Mouse (Mus musculus): ENCODE data around the gene Ess2.

The Ess2 gene

DNA sequence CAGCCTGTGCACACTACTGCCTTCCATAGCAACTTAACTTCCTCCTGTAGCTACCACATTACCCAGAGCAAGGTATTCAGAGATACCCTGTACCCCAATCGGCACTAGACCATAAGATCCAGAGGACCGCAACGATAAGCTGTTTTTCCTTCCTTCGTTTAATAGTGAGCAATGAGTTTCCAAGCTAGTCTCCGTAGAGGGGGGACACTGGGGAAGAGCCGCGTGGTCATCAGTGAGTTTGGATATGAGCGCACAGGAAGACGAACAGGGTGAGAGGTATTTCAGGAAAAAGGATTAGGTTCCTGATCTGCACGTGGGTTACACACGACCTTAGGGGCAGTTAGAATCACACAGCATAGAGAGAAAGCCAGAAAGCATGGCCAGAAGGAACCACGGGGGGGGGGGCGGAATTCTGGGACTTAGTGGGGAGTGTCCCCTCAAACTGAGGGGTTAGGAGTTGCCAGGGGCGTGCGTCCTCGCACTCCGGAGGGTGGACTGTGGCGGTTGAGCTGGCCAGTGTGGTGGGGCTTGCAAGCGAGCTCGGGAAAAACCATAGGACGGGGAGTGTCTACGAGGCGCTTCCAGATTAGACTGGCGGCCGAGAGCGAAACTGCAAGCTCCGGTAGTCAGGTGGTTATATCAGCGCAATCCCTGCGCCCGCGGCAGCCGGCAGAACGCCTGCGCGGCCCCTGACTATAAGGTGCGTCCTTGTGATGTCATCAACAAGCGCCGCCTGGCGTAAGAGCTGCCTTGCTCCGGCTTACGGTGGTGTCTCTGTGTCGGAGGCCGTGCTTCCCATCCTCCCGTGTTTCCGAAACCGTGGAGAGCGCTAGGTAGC lies 10.4 kb upstream of the Ess2 start:
- peak; percentile 95 to 98 for DNase-seq (ENCODE audit: inconsistent age in 2 of 2, low spot score in 1 of 2)

DNA sequence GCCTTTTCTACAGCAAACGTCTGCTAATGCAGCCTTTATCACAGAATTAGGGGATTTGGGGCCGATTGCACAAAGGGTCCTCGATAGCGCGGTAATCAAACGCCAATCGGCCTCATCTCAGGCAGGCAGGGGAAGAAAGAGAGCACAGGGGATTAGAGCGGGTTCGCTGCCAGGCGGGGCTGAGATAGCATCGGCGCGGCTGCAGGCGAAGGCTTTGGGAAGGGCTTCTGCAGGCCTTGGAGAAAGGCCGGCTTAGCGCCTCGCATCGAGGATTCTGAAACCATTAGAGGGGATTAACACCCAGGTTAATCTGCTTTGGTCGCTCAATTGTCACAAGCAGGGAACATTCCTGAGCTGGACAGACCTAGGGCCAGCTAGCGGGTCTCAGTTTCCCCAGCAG lies 9.4 kb upstream of the Ess2 start:
- no peak for DNase-seq (ENCODE audit: inconsistent age in 2 of 2, low spot score in 1 of 2)

DNA sequence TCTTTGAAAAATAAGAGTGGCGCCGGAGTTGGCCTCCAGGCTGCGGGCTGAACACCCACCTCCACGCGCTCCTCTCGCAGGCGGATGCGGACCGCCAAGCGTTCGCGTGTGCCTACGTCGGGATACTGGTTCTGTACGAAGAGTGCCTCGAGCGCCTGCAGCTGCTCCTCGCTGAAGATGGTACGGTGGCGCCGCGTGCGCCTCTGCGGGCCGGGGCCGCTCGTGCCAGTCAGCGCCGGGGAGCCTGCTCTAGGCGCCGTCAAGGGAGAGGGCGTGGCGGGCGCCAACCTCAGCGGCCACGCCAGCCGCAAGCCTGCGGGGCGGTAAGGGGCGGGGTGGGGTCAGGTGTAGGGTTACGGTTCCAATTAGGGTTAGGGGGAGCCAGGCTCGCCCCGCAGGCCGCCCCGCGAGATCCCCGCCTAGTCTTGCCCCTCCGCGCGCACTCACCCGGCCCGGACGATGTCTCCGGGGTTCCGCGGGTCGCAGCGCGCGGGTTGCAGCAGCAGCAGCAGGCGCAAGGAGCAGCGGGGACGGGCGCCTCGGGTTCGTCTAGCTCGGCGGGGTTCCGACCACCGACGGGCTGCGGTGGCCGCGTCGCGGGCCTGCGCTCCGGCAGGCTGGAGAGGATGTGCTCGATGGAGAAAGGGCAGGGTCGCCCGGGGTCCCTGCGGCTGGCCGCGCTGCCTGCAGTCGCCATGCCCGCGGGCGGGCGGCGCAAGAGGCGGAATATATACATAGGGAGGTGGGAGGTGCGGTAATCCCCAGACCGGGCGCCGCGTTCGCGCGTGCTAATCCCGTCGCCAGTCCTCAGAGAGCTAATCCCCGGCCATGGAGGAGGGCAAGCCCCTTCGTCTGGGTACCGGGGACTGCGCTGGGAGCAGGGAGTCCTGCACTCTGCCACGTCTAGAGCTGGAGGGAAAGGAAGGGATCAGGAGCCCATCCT lies 3.4 kb upstream of the Ess2 start, which contains the start of gene Gsc2:
Gene Gsc2, minus strand, starts transcription at position 753 of the 943 bp plus-strand sequence.
- DNase-seq (ENCODE audit: inconsistent age in 2 of 2, low spot score in 1 of 2), result peak in 1 of 2 experiments; percentile 56

DNA sequence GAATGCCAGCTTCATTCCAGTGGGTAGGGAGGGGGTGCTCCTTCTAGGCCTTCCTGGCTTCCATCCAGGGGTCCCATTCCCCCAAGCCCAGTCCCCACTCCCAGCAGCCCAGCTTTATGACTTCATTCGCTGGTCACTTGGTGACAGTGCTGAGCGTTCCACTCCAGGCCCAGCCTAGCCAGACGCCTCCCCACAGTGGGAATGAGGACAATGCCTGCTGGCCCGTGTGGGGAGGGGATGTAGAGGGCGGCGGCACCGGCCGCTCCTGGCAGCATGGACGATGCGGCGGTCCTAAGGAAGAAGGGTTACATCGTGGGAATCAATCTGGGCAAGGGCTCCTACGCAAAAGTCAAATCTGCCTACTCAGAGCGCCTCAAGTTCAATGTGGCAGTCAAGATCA lies 12.7 kb downstream of the Ess2 start, which contains the start of the genes Dgcr2 and Tssk2:
Gene Dgcr2, minus strand, starts transcription at position 101 of the 400 bp plus-strand sequence.
Gene Tssk2, plus strand, starts transcription at position 176 of the 400 bp plus-strand sequence.
- no peak for DNase-seq (ENCODE audit: inconsistent age in 2 of 2, low spot score in 1 of 2)

DNA sequence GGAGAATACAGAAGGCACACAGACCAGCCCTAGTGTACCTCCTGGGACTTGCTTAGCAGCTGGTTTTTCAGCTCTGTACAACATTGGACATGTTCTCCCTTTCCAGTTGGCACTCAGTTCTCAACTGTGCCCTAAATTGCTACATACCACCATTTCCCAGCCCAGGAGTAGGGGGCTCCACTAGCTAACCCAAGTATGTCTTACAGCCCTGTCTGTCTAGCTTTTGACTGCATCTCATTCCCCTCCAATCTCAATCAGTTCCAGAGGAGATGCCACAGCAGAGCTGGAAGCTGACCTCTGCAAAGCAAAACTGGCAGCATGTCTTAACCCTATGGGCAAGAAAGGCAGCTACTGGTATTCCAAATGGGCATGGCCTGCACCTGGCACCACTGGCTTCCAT lies 15.1 kb downstream of the Ess2 start:
- no peak for DNase-seq (ENCODE audit: inconsistent age in 2 of 2, low spot score in 1 of 2)

DNA sequence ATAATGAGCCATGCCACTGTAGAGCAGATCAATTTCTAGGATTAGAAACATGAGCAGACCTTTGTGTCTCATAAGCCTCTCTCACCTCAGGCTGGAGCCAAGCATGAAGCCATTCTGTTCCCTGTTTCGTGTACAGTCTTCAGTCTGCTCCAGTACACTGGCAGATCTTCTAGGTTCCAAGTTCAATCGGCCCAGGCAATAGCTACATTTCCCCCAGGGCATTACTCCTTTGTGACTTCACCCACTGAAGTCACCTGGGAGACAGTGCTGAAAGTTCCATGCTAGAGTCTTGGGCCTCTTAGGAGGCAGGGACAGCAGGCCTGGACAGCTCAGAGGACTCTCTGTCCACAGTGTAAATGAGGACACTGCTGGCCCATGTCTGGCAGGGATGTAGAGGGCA lies 17.2 kb downstream of the Ess2 start, which contains the start of gene Tssk1:
Gene Tssk1, plus strand, starts transcription at position 301 of the 400 bp plus-strand sequence.
- no peak for DNase-seq (ENCODE audit: inconsistent age in 2 of 2, low spot score in 1 of 2)

DNA sequence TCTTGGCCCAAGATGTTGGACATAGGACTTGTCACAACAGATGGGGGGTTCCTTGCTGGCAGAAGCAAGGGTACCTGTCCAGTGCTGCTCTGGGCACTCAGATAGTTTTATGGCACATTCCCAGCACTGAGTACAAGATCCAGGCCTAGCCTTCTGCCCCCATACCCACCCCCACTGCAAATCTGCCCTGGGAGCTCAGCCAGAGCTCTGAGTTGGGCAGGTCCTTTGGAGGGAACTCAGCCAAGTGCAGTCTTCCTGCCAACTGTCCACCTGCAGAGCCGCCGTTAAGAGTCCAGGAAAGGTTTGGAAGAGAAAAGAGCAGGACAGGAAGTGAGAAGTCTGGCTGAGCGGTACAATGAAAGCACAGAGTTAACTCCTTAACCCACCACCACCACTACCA lies 18.5 kb downstream of the Ess2 start:
- DNase-seq (ENCODE audit: inconsistent age in 2 of 2, low spot score in 1 of 2), result peak in 1 of 2 experiments; percentile 52

DNA sequence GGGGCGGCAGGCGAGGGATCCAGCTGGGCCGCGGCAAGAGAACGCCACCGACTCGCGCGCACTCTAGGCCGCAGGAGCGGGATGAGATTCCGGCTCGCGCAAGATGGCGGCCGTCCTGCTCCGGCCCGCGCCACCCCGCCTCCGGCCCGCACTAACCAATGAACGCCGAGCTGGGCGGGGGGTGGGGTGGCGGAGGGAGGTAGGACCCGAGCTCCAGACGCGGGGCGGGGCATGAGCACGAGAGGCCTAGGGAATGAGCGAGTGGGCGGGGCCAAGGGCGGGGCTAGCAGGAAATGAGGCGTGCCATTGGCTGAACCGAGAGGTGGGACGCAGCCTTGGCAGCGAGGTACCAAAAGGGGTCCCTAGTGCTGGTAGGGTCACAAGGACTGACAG lies 19.6 kb downstream of the Ess2 start, which contains the start of gene Gm20518:
Gene Gm20518, minus strand, starts transcription at position 105 of the 393 bp plus-strand sequence.
- peak; percentile 99 for DNase-seq (ENCODE audit: inconsistent age in 2 of 2, low spot score in 1 of 2)

DNA sequence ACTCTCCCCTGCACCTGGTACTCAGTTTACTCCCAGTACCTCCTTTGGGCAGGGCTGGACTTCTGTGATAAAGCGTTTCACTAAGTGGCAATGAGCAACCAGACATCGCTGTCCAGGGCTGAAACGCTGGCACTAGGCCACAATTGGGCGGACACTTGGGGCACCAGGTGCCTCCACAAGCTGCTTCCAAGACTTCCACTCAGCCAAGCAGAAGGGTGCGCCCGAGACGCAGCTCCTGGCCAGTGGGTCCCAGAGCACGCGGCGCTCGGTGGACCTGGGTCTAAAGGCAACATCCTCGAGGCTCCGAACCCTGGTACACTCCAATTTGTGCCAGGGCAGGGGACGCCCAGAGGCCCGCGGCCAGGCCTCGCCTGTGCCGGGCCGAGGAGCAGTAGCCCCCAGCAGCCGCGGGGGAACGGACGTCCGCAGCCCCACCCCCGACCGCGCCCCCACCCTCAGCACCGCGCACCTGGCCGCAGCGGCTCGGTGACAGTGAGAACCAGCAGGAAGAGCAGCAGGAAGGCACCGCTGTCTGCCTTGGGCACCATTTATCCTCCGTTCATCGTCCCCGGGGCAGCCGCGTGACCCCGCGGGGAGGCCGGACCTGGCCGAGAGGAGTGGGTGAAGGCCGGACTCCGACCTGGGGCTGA lies 20.1 kb downstream of the Ess2 start:
- peak; percentile 86 to 95 for DNase-seq (ENCODE audit: inconsistent age in 2 of 2, low spot score in 1 of 2)

DNA sequence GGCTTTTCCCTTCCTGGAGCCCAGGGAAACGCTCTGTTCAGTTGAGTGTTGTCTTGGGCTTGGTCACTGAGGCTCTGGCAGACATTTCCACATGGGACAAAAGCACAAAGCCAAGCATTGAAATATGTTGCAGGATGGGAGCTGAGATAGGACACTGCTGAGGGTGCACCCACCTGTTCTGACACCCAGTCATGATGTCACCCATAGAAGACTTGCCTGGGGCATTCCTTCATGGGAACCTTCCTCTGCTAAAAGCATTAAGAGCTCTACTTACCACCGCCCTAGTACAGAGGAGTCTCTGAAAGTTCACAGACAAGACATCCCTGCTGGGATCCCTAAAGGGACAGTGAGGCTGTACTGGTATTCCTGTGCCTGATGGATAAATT lies 20.8 kb downstream of the Ess2 start:
- peak in 1 of 2 experiments; percentile 38 for DNase-seq (ENCODE audit: inconsistent age in 2 of 2, low spot score in 1 of 2)

DNA sequence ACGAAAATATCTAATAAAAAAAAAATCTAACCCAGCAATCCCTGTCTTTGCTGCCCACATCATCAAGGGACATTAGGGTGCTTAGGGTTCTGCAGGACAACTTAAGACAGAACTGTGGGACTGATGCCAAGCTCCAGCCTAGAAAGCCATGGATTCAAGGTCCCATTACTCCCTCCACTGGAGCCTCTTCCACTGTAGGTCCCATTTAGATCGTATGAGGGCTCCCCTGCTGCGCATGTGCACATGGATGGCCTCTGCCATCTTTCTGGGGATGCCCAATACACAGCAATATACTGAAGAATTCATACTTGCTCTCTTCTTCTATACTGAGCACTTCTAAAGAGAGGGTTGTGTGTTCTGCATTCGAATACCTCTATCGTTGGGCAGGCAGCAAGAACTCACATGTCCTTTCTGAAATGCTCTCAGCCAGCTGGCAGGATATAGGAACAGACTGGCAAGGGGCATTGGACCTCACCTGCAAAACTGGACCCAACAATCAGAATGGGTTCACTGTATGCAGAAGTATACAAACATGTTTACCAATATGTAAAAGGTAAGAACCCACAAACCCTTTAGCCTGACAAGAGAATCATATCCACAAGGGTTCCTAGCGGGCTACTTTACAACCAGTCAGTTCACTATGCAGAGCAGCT lies 21.3 kb downstream of the Ess2 start:
- DNase-seq (ENCODE audit: inconsistent age in 2 of 2, low spot score in 1 of 2), result peak in 1 of 2 experiments; percentile 35

DNA sequence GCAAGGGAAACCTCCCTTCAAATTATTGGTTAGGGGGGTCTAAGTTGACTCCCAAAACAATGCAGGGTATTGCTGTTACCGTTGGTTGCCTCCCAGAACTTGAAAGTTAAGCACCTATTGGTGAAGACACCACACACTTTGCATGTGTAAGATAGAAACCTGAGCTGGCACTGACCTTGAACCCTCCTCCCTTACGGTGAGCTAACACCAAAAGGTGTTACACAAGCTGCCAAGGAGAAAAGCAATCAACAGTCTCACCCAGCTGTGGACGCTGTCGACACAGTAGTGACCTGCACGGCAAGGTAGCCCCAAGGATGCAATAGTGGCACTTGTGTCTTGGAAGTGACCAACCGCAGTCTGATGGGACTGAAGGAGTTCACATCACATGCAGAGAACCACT lies 27.0 kb downstream of the Ess2 start:
- no peak for DNase-seq (ENCODE audit: inconsistent age in 2 of 2, low spot score in 1 of 2)

DNA sequence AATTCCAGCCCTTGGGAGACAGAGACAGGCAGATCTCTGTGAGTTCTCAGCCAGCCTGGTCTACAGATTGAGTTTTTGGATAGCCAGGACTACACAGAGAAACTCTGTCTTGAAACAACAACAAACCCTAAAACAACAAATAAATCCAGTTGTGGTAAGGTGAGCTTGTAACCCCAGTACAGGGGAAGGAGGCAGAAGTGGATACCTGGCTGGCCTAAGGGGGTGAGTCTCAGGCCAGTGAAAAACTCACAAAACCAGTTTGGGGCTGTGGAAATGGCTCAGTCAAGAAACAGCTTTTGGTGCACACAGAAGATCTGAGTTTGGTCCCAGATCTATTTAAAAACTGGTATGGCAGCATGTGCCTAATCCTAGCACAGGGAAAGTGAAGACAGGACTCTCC lies 29.0 kb downstream of the Ess2 start:
- no peak for DNase-seq (ENCODE audit: inconsistent age in 2 of 2, low spot score in 1 of 2)

DNA sequence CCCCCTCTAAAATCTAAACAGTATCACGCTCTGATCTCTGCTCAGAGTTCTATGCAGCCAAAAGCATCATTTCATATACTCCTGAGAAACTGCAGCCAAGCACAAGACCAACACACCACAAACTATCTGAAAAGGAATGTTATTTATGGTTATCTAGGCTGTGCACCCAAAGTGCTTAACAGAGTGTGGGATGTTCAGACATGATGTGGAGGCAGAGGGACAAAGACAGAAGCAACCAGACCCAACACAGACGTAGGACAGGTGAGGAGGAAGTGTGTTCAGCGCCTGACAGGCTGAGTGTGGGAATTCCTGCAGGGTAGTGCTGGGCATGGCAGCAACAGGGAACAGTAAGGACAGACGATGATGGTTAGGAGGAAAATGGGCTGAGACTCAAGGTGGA lies 31.6 kb downstream of the Ess2 start:
- no peak for DNase-seq (ENCODE audit: inconsistent age in 2 of 2, low spot score in 1 of 2)

DNA sequence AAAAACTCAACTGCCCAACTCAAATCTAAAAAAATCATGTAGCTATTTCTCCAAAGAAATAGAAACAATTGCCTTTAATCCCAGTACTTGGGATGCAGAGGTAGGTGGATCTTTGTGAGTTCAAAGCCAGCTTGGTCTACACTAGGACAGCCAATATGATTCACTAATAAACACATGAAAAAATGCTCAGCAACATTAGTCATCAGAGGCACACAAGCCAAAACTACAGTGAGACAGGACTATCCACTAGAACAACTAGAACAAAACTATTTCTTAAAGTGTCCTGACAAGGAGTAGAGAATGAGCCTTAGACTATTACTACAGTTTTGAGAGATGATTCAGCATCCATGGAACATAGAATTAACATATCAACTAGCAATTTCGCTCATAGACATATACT lies 35.1 kb downstream of the Ess2 start:
- no peak for DNase-seq (ENCODE audit: inconsistent age in 2 of 2, low spot score in 1 of 2)

DNA sequence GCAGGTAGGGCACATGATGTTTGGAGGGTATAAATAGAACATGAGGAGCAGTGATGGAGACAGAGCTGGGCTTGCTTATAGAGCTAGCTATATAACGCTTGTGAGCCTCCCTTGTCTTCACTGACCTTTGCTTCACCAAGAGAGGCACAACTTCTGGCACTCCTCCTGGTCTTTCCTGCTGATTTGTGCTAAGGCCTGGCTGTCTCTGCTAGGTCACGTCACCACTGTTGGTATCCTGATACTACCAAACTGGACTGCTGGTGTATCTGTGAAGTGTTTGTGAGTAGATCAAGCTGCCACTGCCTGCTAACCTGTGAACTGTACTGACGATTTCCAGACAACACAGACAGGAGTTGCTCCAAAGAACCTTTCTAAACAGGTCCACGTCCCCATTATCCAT lies 36.0 kb downstream of the Ess2 start:
- no peak for DNase-seq (ENCODE audit: inconsistent age in 2 of 2, low spot score in 1 of 2)

DNA sequence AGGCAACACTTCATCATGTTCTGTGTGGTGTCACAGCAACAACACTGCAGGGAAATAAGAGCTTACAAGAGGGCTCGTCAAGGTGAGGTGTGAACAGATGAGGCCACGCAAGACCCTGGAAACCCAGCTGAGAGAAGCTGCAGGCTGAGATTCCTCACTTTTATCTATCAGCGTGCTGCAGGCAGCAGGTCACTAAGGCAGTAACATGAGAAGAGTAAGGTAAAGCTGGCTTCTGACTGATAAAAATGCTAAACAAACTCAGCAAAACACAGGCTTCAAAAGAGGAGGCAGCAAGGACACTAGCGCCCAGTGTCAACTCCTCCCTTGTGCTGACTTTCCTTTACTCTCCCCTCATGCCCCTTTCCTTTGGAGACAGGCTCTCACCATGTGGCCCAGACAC lies 38.2 kb downstream of the Ess2 start:
- no peak for DNase-seq (ENCODE audit: inconsistent age in 2 of 2, low spot score in 1 of 2)

DNA sequence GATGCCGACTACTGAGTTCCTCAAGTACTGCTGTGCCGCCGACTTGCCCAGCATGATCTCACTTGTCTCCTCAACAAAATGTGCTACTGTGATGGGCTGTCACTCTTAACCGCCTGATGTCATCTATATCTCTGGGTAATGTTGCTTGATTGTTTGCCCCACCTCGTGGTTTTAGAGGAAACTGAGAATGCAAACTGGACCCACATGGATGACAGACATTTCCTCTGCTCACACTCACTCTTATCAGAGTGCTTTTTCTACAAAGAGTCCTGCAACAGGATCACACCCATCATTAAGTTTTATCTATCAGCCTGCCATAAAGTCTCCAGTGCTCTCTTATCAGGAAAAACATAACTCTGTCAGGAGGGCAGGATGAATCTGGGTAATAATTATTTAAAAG lies 39.9 kb downstream of the Ess2 start:
- no peak for DNase-seq (ENCODE audit: inconsistent age in 2 of 2, low spot score in 1 of 2)

DNA sequence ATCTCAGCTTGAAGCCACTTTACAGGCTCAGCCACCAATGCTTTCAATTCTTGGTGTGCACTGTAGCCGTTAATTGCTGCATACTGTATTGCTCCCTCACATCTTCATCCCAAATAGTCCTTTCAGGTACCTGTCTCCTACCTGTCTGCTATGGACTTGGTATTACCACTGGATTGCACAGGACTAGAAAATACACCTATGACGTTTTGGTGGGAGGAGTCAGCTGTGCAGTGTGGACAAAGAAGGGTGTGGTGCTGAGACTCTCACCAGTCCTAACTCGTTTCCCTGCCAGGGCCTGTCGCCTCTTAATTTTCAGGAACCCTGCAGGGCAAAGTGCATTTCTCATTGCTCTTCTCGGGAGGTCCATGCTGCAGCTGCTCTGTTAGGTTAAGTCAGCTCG lies 45.4 kb downstream of the Ess2 start:
- DNase-seq (ENCODE audit: inconsistent age in 2 of 2, low spot score in 1 of 2), result no peak

DNA sequence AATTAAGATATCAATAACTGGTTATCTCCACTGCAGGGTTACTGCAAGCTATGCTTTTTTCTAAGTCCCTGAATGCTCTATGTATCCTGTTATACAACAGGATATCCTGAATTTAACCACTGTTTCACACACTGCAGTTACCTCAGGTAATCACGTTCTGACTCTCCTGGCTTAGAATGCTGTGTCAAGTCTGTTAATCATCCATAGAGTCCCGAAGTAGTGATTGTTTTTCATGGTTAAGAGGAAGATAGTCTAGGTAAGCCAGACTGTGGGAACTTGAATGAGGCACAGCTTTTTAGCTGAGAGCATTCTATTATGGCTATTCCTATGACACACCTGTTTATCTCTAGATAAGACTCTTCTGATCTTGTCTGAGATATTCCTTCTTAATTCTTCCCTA lies 45.9 kb downstream of the Ess2 start:
- no peak for DNase-seq (ENCODE audit: inconsistent age in 2 of 2, low spot score in 1 of 2)

DNA sequence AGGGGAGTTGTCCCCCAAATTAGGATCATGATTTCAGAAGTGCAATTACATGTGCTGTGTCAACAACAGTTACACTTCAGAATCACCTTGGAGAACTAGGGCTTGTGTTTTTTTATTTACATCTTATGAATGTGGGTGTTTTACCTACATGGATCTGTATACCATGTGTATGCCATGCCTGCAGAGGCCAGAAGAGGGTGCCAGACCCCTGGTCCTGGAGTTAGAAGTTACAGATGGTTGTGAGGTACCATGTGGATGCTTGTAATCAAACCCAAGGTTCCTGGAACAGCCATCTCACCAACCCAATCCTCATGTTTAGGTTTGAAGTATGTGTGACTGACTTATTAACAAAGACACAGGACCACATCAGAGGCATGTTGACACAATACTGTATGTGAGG lies 52.6 kb downstream of the Ess2 start:
- DNase-seq (ENCODE audit: inconsistent age in 2 of 2, low spot score in 1 of 2), result no peak

All from adrenal gland, adult (tissue).